ENCODE assay signal across 19 mouse cellular contexts in the genomic region with DNA sequence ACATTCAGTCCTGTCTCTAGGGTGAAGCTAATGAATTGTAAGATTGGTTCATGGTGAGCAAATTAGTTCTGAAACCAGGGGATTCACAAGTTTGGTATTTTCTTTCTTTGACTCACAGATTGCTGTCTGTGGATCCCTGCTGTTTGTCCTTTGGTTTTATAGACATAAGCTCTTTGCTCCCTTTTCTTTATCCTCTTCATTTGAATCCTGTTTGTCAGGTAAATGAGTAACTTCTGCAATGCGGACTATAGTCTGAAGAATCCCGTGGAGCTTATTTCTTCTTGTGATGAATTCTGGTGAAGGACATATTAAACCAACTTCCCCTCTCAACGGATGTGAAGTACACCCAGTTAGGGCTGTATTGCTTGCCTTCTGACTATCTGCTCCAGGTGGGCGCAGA.
"Had no signal": no experiment of that assay in that cellular context is flagged by ENCODE, and none has a peak within 500 bp of the region (broad histone marks: within the 10 kb centered on the region; RNA-seq: fewer than 3 reads in every experiment).

No protein-coding gene starts in this region.

- H3K9me3 ChIP-seq: intestine, embryonic 15.5 days; liver, embryonic 13.5 days had no signal

- H3K27me3 ChIP-seq: intestine, embryonic 15.5 days; liver, embryonic 13.5 days had no signal

- H3K27ac ChIP-seq: intestine, embryonic 15.5 days; layer of hippocampus, adult 2 months; left cerebral cortex, adult 2 months; liver, embryonic 13.5 days; stomach, postnatal 0 days had no signal

- H3K36me3 ChIP-seq: intestine, embryonic 15.5 days; liver, embryonic 13.5 days had no signal

- ATAC-seq: intestine, embryonic 15.5 days had no signal

- H3K9ac ChIP-seq: intestine, embryonic 15.5 days; liver, embryonic 13.5 days had no signal

- H3K4me1 ChIP-seq: intestine, embryonic 15.5 days; liver, embryonic 13.5 days had no signal

- H3K4me3 ChIP-seq: intestine, embryonic 15.5 days; layer of hippocampus, adult 2 months; left cerebral cortex, adult 2 months; liver, embryonic 13.5 days had no signal

- H3K4me2 ChIP-seq: intestine, embryonic 15.5 days; liver, embryonic 13.5 days; midbrain, embryonic 11.5 days had no signal

- DNase-seq: kidney, postnatal 14 days; layer of hippocampus, adult 9-11 months; layer of hippocampus, postnatal 36 days; liver, embryonic 13.5 days; lung, adult 2 months; lung, postnatal 14 days; lung, postnatal 4 days; midbrain, embryonic 14.5 days; right cerebral cortex, adult 18-20 months; right cerebral cortex, postnatal 14 days; right cerebral cortex, postnatal 4 days; thymus, adult 2 months; thymus, postnatal 14 days; thymus, postnatal 4 days had no signal
